Mouse (Mus musculus) heart, postnatal 14 days (tissue): ENCODE measurements around the gene Zscan4f. TPM values are rescaled to one million over a fixed set of nuclear protein-coding genes. Genes with fewer than 3 reads are reported as not detected.
"Not testable (repeated sequence)": the region's sequence is repeated elsewhere in the genome, so short reads cannot be mapped to it uniquely, and the experiment has no call there.

Source experiments
- DNase-seq, 2 experiments: peaks; one replicate each; pipeline ENCODE4 v3.0.0; 2021 to 2022
- intact Hi-C: fragments of 180-260 bp; cut with DNase I; formaldehyde crosslinking; loops from one replicate; pipeline ENCODE4 v1.15.1; 2025
- long read RNA-seq, 2 experiments: library from polyadenylated mRNA; stranded (forward); transcript quantifications; one replicate each; pipeline ENCODE4 v2.0.0; 2021
- microRNA-seq, 2 experiments: library from miRNA; unstranded; fragments of <30 nt; microRNA quantifications; one replicate each; pipeline ENCODE4 v1.2.0; 2021 to 2022
- total RNA-seq, 2 experiments: library from RNA; stranded (reverse); gene quantifications; 2 replicates each; pipeline ENCODE4 v1.2.3; 2021

Gene Zscan4f
- total RNA-seq, result not detected
- long read RNA-seq, experiment 1, result 0 reads
- long read RNA-seq, experiment 2, result 0 reads

GRCm38 (mm10) chr7:11397615-11398014 is at the start of gene Zscan4f:
Gene Zscan4f (plus strand): TSS chr7:11397915.
- intact Hi-C loops, DNase-seq: not testable (repeated sequence)

- intact Hi-C loops, DNase-seq: not testable (repeated sequence)
Measured at GRCm38 (mm10) chr7:11384641-11385040, 13.1 kb upstream of the Zscan4f start.

Small RNA genes lying within 50 kb of the gene (microRNA-seq; reads per million reads assigned to microRNA genes)
- 0 reads per million in 2 experiments for gene Gm23087

Other genes with a start within 250 kb of the Zscan4f start
- not detected for gene Zscan4d, start 231.8 kb upstream of the Zscan4f start, total RNA-seq
- gene Zscan4e, start 87.2 kb upstream of the Zscan4f start, total RNA-seq, result not detected
- not detected for gene Zscan4-ps2, start 116.4 kb downstream of the Zscan4f start, total RNA-seq
- not detected for gene Zscan4-ps3, start 211.4 kb downstream of the Zscan4f start, total RNA-seq